Mouse (Mus musculus): ENCODE data around the gene Ispd.

GRCm38 (mm10) chr12:36395115-36395514, 13.9 kb downstream of the Ispd start:
- TF ChIP-seq CTCF (IDR thresholded peaks at IDR 0.05) (no peak), EP300 (IDR thresholded peaks at IDR 0.05) (no peak)

All from lung, postnatal 0 days (tissue).